Mouse (Mus musculus) lung, embryonic 15.5 days (tissue): ENCODE measurements around the gene Ltn1. TPM values are rescaled to one million over a fixed set of nuclear protein-coding genes. Genes with fewer than 3 reads are reported as not detected.

Source experiments
- ATAC-seq: fragments of 200-750 bp; cut with Nextera tagmentation; 2 replicates; pipeline ENCODE4 v1.8.0; 2017; ENCODE audit warnings: moderate number of reproducible peaks, borderline replicate concordance; ENCODE audit not compliant: low FRiP score, low TSS enrichment; ENCODE audit errors: extremely low read depth
- H3K27ac ChIP-seq: fragments of 300-500 bp; sonication (generic); 2 replicates; pipeline ENCODE4 v1.5.1; 2015; ENCODE audit warnings: moderate library complexity, mild to moderate bottlenecking, inconsistent platforms
- H3K27me3 ChIP-seq: fragments of 300-500 bp; sonication (generic); 2 replicates; pipeline ENCODE4 v1.6.1; 2015; ENCODE audit warnings: inconsistent platforms
- H3K36me3 ChIP-seq: fragments of 300-500 bp; sonication (generic); 2 replicates; pipeline ENCODE4 v1.6.1; 2015; ENCODE audit warnings: inconsistent platforms
- H3K4me1 ChIP-seq: fragments of 300-500 bp; sonication (generic); 2 replicates; pipeline ENCODE4 v1.6.1; 2015; ENCODE audit warnings: inconsistent platforms
- H3K4me2 ChIP-seq: fragments of 300-500 bp; sonication (generic); 2 replicates; pipeline ENCODE4 v1.6.1; 2015; ENCODE audit warnings: inconsistent platforms, mild to moderate bottlenecking, moderate library complexity
- H3K4me3 ChIP-seq: fragments of 300-500 bp; sonication (generic); 2 replicates; pipeline ENCODE4 v1.5.1; 2015; ENCODE audit warnings: mild to moderate bottlenecking, inconsistent platforms
- H3K9ac ChIP-seq: fragments of 300-500 bp; sonication (generic); 2 replicates; pipeline ENCODE4 v1.6.1; 2015; ENCODE audit warnings: inconsistent platforms
- H3K9me3 ChIP-seq: fragments of 300-500 bp; sonication (generic); 2 replicates; pipeline ENCODE4 v1.6.1; 2016; ENCODE audit warnings: inconsistent platforms
- WGBS: fragments of 180-500 bp; shearing (Covaris S2); methylation state at CpG from one replicate; pipeline ENCODE4 v1.1.7; 2015; 5-methylcytosine and 5-hydroxymethylcytosine counted together
- polyA plus RNA-seq: library from polyadenylated mRNA; unstranded; fragments of >200 nt; fragmentation: Nextera tagmentation; extraction: Ambion mirVana; gene quantifications from 2 replicates; pipeline ENCODE4 v1.2.1, GENCODE M21; 2015

Ltn1 gene
- polyA plus RNA-seq, 1 experiment from 2014 or later, result 29.6 TPM

GRCm38 (mm10) chr16:87387444-87387977 lies 44.9 kb downstream of the Ltn1 start:
- 94% methylated on average over 3 of the region's 3 CpGs for WGBS
- ATAC-seq, result no peak
- Histone ChIP-seq H3K36me3 (peaks cover 46% of the 10 kb centered on the region), H3K4me3 (no peak overlapping the region), H3K4me2 (no peak overlapping the region), H3K27me3 (no peaks in the 10 kb centered on the region), H3K4me1 (no peaks in the 10 kb centered on the region), H3K27ac (no peak overlapping the region), H3K9ac (no peak overlapping the region), H3K9me3 (no peaks in the 10 kb centered on the region)

- Histone ChIP-seq H3K9me3 (no peaks in the 10 kb centered on the region), H3K27me3 (no peaks in the 10 kb centered on the region), H3K4me1 (no peaks in the 10 kb centered on the region), H3K36me3 (peaks cover 66% of the 10 kb centered on the region), H3K4me2 (no peak overlapping the region), H3K27ac (no peak overlapping the region), H3K4me3 (no peak overlapping the region), H3K9ac (no peak overlapping the region)
- no peak for ATAC-seq
- WGBS, result 80% methylated on average over 2 of the region's 2 CpGs
These were observed 48.0 kb downstream of the Ltn1 start for GRCm38 (mm10) chr16:87384366-87384765.

GRCm38 (mm10) chr16:87382996-87383395 lies 49.4 kb downstream of the Ltn1 start:
- Histone ChIP-seq H3K27me3 (no peaks in the 10 kb centered on the region), H3K4me1 (no peaks in the 10 kb centered on the region), H3K9me3 (no peaks in the 10 kb centered on the region), H3K36me3 (peaks cover 64% of the 10 kb centered on the region), H3K4me2 (no peak overlapping the region), H3K9ac (no peak overlapping the region), H3K27ac (no peak overlapping the region), H3K4me3 (no peak overlapping the region)
- no peak for ATAC-seq
- WGBS, result 87% methylated on average over 2 of the region's 2 CpGs

- Histone ChIP-seq H3K9ac (no peak overlapping the region), H3K27me3 (no peaks in the 10 kb centered on the region), H3K9me3 (no peaks in the 10 kb centered on the region), H3K4me1 (0 out of 2 replicates have a peak, but pooled peaks cover 5% of the 10 kb centered on the region), H3K4me3 (no peak overlapping the region), H3K27ac (no peak overlapping the region), H3K36me3 (peaks cover 30% of the 10 kb centered on the region; the same call in 1 of the 2 replicates), H3K4me2 (no peak overlapping the region)
- no peak for ATAC-seq
- WGBS, result 94% methylated on average over 6 of the region's 6 CpGs
These were observed 66.0 kb downstream of the Ltn1 start for GRCm38 (mm10) chr16:87366445-87366844.

GRCm38 (mm10) chr16:87366035-87366434 lies 66.4 kb downstream of the Ltn1 start:
- H3K27me3 ChIP-seq, result no peaks in the 10 kb centered on the region
- 0 out of 2 replicates have a peak, but pooled peaks cover 5% of the 10 kb centered on the region for H3K4me1 ChIP-seq
- H3K9ac ChIP-seq, result no peak overlapping the region
- 70% methylated on average over 10 of the region's 10 CpGs for WGBS
- no peak overlapping the region for H3K27ac ChIP-seq
- H3K4me2 ChIP-seq, result no peak overlapping the region
- ATAC-seq, result no peak
- no peak overlapping the region for H3K4me3 ChIP-seq
- no peaks in the 10 kb centered on the region for H3K9me3 ChIP-seq
- peaks cover 30% of the 10 kb centered on the region; the same call in 1 of the 2 replicates for H3K36me3 ChIP-seq

- Histone ChIP-seq H3K9ac (no peak overlapping the region), H3K9me3 (no peaks in the 10 kb centered on the region), H3K4me3 (no peak overlapping the region), H3K27ac (no peak overlapping the region), H3K4me2 (no peak overlapping the region), H3K36me3 (peaks cover 35% of the 10 kb centered on the region; the same call in 1 of the 2 replicates), H3K27me3 (no peaks in the 10 kb centered on the region), H3K4me1 (0 out of 2 replicates have a peak, but pooled peaks cover 5% of the 10 kb centered on the region)
- ATAC-seq, result peak; percentile 47; the same call in 1 of the 2 replicates
- WGBS, result 51% methylated on average over 4 of the region's 4 CpGs
These were observed 68.2 kb downstream of the Ltn1 start for GRCm38 (mm10) chr16:87364231-87364630.

- Histone ChIP-seq H3K27me3 (no peaks in the 10 kb centered on the region), H3K27ac (no peak overlapping the region), H3K4me3 (no peak overlapping the region), H3K36me3 (peaks cover 50% of the 10 kb centered on the region), H3K9me3 (no peaks in the 10 kb centered on the region), H3K4me1 (0 out of 2 replicates have a peak, but pooled peaks cover 5% of the 10 kb centered on the region), H3K9ac (no peak overlapping the region), H3K4me2 (no peak overlapping the region)
- 85% methylated on average over 6 of the region's 6 CpGs for WGBS
- no peak for ATAC-seq
These were observed 72.3 kb downstream of the Ltn1 start for GRCm38 (mm10) chr16:87360096-87360495.

- peak overlapping the region; percentile 53 for H3K4me2 ChIP-seq
- H3K27me3 ChIP-seq, result no peaks in the 10 kb centered on the region; the same call in 1 of the 2 replicates
- H3K9ac ChIP-seq, result no peak overlapping the region; the same call in 1 of the 2 replicates
- no peak for ATAC-seq
- H3K4me3 ChIP-seq, result peak overlapping the region; percentile 80
- H3K36me3 ChIP-seq, result peaks cover 21% of the 10 kb centered on the region
- H3K4me1 ChIP-seq, result 0 out of 2 replicates have a peak, but pooled peaks cover 6% of the 10 kb centered on the region
- WGBS, result 78% methylated on average over 7 of the region's 7 CpGs
- H3K9me3 ChIP-seq, result no peaks in the 10 kb centered on the region
- H3K27ac ChIP-seq, result peak overlapping the region; percentile 97; the same call in 1 of the 2 replicates
These were observed 77.7 kb downstream of the Ltn1 start for GRCm38 (mm10) chr16:87354748-87355147.

GRCm38 (mm10) chr16:87354075-87354583 lies 78.3 kb downstream of the Ltn1 start, which contains the start of gene N6amt1:
TSS of gene N6amt1 (plus strand) at chr16:87354185.
- H3K9me3 ChIP-seq, result no peaks in the 10 kb centered on the region
- ATAC-seq, result peak; percentile 99
- 0% methylated on average over 48 of the region's 48 CpGs for WGBS
- no peaks in the 10 kb centered on the region; the same call in 1 of the 2 replicates for H3K27me3 ChIP-seq
- peak within 1 kb of the TSS; percentile 80 for H3K4me3 ChIP-seq
- H3K4me1 ChIP-seq, result 0 out of 2 replicates have a peak, but pooled peaks cover 6% of the 10 kb centered on the region
- peaks cover 21% of the 10 kb centered on the region for H3K36me3 ChIP-seq
- H3K4me2 ChIP-seq, result peak within 1 kb of the TSS; percentile 53
- peak within 1 kb of the TSS; percentile 97 for H3K27ac ChIP-seq
- peak within 1 kb of the TSS; percentile 63 for H3K9ac ChIP-seq

- no peaks in the 10 kb centered on the region; the same call in 1 of the 2 replicates for H3K27me3 ChIP-seq
- 0 out of 2 replicates have a peak, but pooled peaks cover 6% of the 10 kb centered on the region for H3K4me1 ChIP-seq
- no peaks in the 10 kb centered on the region for H3K9me3 ChIP-seq
- no peak for ATAC-seq
- no peak overlapping the region for H3K9ac ChIP-seq
- H3K4me3 ChIP-seq, result peak overlapping the region; percentile 80
- H3K27ac ChIP-seq, result peak overlapping the region; percentile 97; the same call in 1 of the 2 replicates
- WGBS, result 98% methylated on average over 1 of the region's 1 CpGs
- H3K36me3 ChIP-seq, result peaks cover 21% of the 10 kb centered on the region
- peak overlapping the region; percentile 53 for H3K4me2 ChIP-seq
These were observed 78.8 kb downstream of the Ltn1 start for GRCm38 (mm10) chr16:87353605-87354004.

GRCm38 (mm10) chr16:87351386-87352105 lies 80.9 kb downstream of the Ltn1 start:
- 70% methylated on average over 5 of the region's 5 CpGs for WGBS
- Histone ChIP-seq H3K9me3 (no peaks in the 10 kb centered on the region), H3K36me3 (peaks cover 8% of the 10 kb centered on the region), H3K9ac (no peak overlapping the region), H3K4me1 (0 out of 2 replicates have a peak, but pooled peaks cover 6% of the 10 kb centered on the region), H3K27ac (no peak overlapping the region), H3K4me3 (no peak overlapping the region), H3K27me3 (no peaks in the 10 kb centered on the region; the same call in 1 of the 2 replicates), H3K4me2 (no peak overlapping the region)
- ATAC-seq, result no peak
